7 mouse cellular contexts compared by ENCODE assay signal in genomic region chr3:158036329-158036988, GRCm38 (mm10). TPM values are rescaled to one million over a fixed set of nuclear protein-coding genes. Genes with fewer than 3 reads are reported as not detected.
DNase-seq lines count a peak whose midpoint lies in the region; ATAC-seq lines count a peak whose summit lies in the region.

TSS of gene Srsf11 (minus strand) at chr3:158036639.
TSS of gene Lrrc40 (plus strand) at chr3:158036662.

- peak; percentile 97 for DNase-seq in adrenal gland, postnatal 10 days
- peak; percentile 96 for DNase-seq in embryonic facial prominence, embryonic 10.5 days (ENCODE audit: low spot score)
- DNase-seq in kidney, adult 11 months: peak; percentile 93
- peak; percentile 98 for DNase-seq in limb, embryonic 10.5 days (ENCODE audit: low spot score)
- DNase-seq in spleen, adult 12 weeks (ENCODE audit: low spot score): peak; percentile 90

- no peaks in the 10 kb centered on the region for H3K9me3 ChIP-seq in embryonic facial prominence, embryonic 10.5 days
- no peaks in the 10 kb centered on the region for H3K9me3 ChIP-seq in limb, embryonic 10.5 days (replicated peaks)
- no peaks in the 10 kb centered on the region for H3K9me3 ChIP-seq in midbrain, embryonic 13.5 days

- peak within 1 kb of the TSS; percentile 91 for H3K4me3 ChIP-seq in embryonic facial prominence, embryonic 10.5 days
- H3K4me3 ChIP-seq in limb, embryonic 10.5 days: peak within 1 kb of the TSS; percentile 83
- H3K4me3 ChIP-seq in midbrain, embryonic 13.5 days (replicated peaks): peak within 1 kb of the TSS; percentile 91

- H3K4me1 ChIP-seq in embryonic facial prominence, embryonic 10.5 days: peaks cover 33% of the 10 kb centered on the region
- H3K4me1 ChIP-seq in limb, embryonic 10.5 days: peaks cover 23% of the 10 kb centered on the region
- H3K4me1 ChIP-seq in midbrain, embryonic 13.5 days (replicated peaks): peaks cover 37% of the 10 kb centered on the region

- peak within 1 kb of the TSS; percentile 74 for H3K4me2 ChIP-seq in midbrain, embryonic 13.5 days (replicated peaks)

- WGBS in embryonic facial prominence, embryonic 10.5 days: under 1% methylated on average over 55 of the region's 55 CpGs
- under 1% methylated on average over 55 of the region's 55 CpGs for WGBS in limb, embryonic 10.5 days
- under 1% methylated on average over 55 of the region's 55 CpGs for WGBS in midbrain, embryonic 13.5 days

- H3K36me3 ChIP-seq in embryonic facial prominence, embryonic 10.5 days (replicated peaks): peaks cover 4% of the 10 kb centered on the region; the same call in 1 of the 2 replicates
- H3K36me3 ChIP-seq in limb, embryonic 10.5 days: peaks cover 5% of the 10 kb centered on the region; the same call in 1 of the 2 replicates
- H3K36me3 ChIP-seq in midbrain, embryonic 13.5 days: no peaks in the 10 kb centered on the region

- no peaks in the 10 kb centered on the region for H3K27me3 ChIP-seq in embryonic facial prominence, embryonic 10.5 days (replicated peaks; ENCODE audit: low read depth, poor library complexity, severe bottlenecking)
- no peaks in the 10 kb centered on the region for H3K27me3 ChIP-seq in limb, embryonic 10.5 days (ENCODE audit: low read depth, poor library complexity, severe bottlenecking)
- H3K27me3 ChIP-seq in midbrain, embryonic 13.5 days: no peaks in the 10 kb centered on the region

- peak; percentile 85 for ATAC-seq in granulocyte monocyte progenitor cell, adult 5-6 weeks (replicated peaks; ENCODE audit: poor library complexity, severe bottlenecking)
- ATAC-seq in midbrain, embryonic 13.5 days: peak; percentile 96

- peak within 1 kb of the TSS; percentile 96 for H3K27ac ChIP-seq in embryonic facial prominence, embryonic 10.5 days (replicated peaks)
- H3K27ac ChIP-seq in limb, embryonic 10.5 days: peak within 1 kb of the TSS; percentile 95
- H3K27ac ChIP-seq in midbrain, embryonic 13.5 days: peak within 1 kb of the TSS; percentile 77

- peak within 1 kb of the TSS; percentile 77 for H3K9ac ChIP-seq in midbrain, embryonic 13.5 days (replicated peaks)

RNA-seq across cellular contexts. Expression of gene Srsf11, which starts in this region (rescaled TPM):
- total RNA-seq in adrenal gland, postnatal 10 days (2021): 100 to 1,000 TPM; 117 to 156 TPM
- 335 and 359 TPM in 2 replicates for polyA plus RNA-seq in embryonic facial prominence, embryonic 10.5 days (2016; fragmentation: Nextera tagmentation; extraction: Ambion mirVana)
- total RNA-seq in granulocyte monocyte progenitor cell, adult 5-6 weeks (2014; fragmentation: Nextera tagmentation): 230 and 298 TPM in 2 replicates
- 237 and 325 TPM in 2 replicates for total RNA-seq in granulocyte monocyte progenitor cell, adult 5-6 weeks (2017)
- polyA plus RNA-seq in limb, embryonic 10.5 days (2016; fragmentation: Nextera tagmentation; extraction: Ambion mirVana): 321 and 333 TPM in 2 replicates
- polyA plus RNA-seq in midbrain, embryonic 13.5 days (2015; fragmentation: Nextera tagmentation; extraction: Ambion mirVana): 309 and 336 TPM in 2 replicates

RNA-seq across cellular contexts. Expression of gene Lrrc40, which starts in this region (rescaled TPM):
- total RNA-seq in adrenal gland, postnatal 10 days (2021): 10 to 100 TPM; 29.6 to 30.1 TPM
- polyA plus RNA-seq in embryonic facial prominence, embryonic 10.5 days (2016; fragmentation: Nextera tagmentation; extraction: Ambion mirVana): 82.4 and 86.6 TPM in 2 replicates
- total RNA-seq in granulocyte monocyte progenitor cell, adult 5-6 weeks (2014; fragmentation: Nextera tagmentation): 27.0 and 27.2 TPM in 2 replicates
- total RNA-seq in granulocyte monocyte progenitor cell, adult 5-6 weeks (2017): 44.0 and 44.3 TPM in 2 replicates
- polyA plus RNA-seq in limb, embryonic 10.5 days (2016; fragmentation: Nextera tagmentation; extraction: Ambion mirVana): 82.3 and 82.7 TPM in 2 replicates
- polyA plus RNA-seq in midbrain, embryonic 13.5 days (2015; fragmentation: Nextera tagmentation; extraction: Ambion mirVana): 56.8 and 68.4 TPM in 2 replicates

Comparison
In these comparisons a context has a peak if more than half of its experiments do, and no peak if none do; other contexts are left out.
1. Peak in every context shown above with its lines: DNase-seq, ATAC-seq, H3K4me3 ChIP-seq and H3K27ac ChIP-seq.